Mouse (Mus musculus) embryonic stem cell, embryonic (primary cell): ENCODE measurements around the gene Fbxl15.

ENCODE experiments used
- CTCF ChIA-PET, 4 experiments: fragments of 300-600 bp in 2 of 4; fragments of 350-600 bp in 2 of 4; sonication (Branson Sonifier 250); formaldehyde crosslinking; loops; one replicate each; lab custom pipeline; 2022; ENCODE audit warnings: inconsistent platforms in 2 of 4; lab: Charles Lee
- POLR2A ChIA-PET, 4 experiments: fragments of 300-600 bp in 2 of 4; fragments of 350-600 bp in 2 of 4; sonication (Branson Sonifier 250); formaldehyde crosslinking; loops; one replicate each; lab custom pipeline; 2022; ENCODE audit warnings: antibody characterized with exemption in 4 of 4, inconsistent platforms in 1 of 4; lab: Charles Lee

Fbxl15 gene

GRCm38 (mm10) chr19:46314872-46315742 lies 12.9 kb upstream of the Fbxl15 start:
- POLR2A ChIA-PET: interaction anchor here (0.6 to 3.8 kb wide), 13 partner anchors 10 to 195 kb away, joined by 3 to 16 read pairs (median 4); partner anchors contain the start of genes Fbxl15 (in 3 of the 4), Nfkb2 (in 2 of the 4) and Sufu (in 1 of the 4)
- CTCF ChIA-PET: interaction anchor here (0.6 to 1.9 kb wide), 9 partner anchors 9 to 503 kb away, joined by 3 to 11 read pairs (median 3); partner anchors contain the start of genes Nfkb2 (in 2 of the 4) and Elovl3 (in 1 of the 4)

- ChIA-PET CTCF (interaction anchor here in 3 of 4 experiments (0.6 to 1.7 kb wide), 4 partner anchors 12 to 504 kb away, joined by 3 to 8 read pairs (median 3); partner anchors contain the start of gene Nfkb2 (in 2 of the 3)), POLR2A (interaction anchor here in 2 of 4 experiments (0.7 to 3.8 kb wide), 7 partner anchors 10 to 73 kb away, joined by 3 to 16 read pairs (median 7); partner anchors contain the start of genes Fbxl15 (in 2 of the 2) and Nfkb2 (in 2 of the 2))
These were observed 12.0 kb upstream of the Fbxl15 start for GRCm38 (mm10) chr19:46315752-46316610.

- ChIA-PET POLR2A (interaction anchor here in 2 of 4 experiments (1.1 to 3.8 kb wide), 6 partner anchors 11 to 44 kb away, joined by 3 to 16 read pairs (median 6); partner anchors contain the start of genes Fbxl15 (in 2 of the 2) and Nfkb2 (in 1 of the 2)), CTCF (interaction anchor here in 3 of 4 experiments (0.5 to 1.6 kb wide), 5 partner anchors 8 to 1054 kb away, joined by 3 to 4 read pairs (median 3); partner anchors contain the start of gene Nfkb2 (in 1 of the 3))
These were observed 11.0 kb upstream of the Fbxl15 start for GRCm38 (mm10) chr19:46316846-46317545.

- POLR2A ChIA-PET: interaction anchor here in 3 of 4 experiments (0.6 to 3.8 kb wide), 7 partner anchors 8 to 177 kb away, joined by 3 to 22 read pairs (median 5); partner anchors contain the start of genes Fbxl15 (in 2 of the 3) and Nfkb2 (in 1 of the 3)
These were observed 10.5 kb upstream of the Fbxl15 start for GRCm38 (mm10) chr19:46317546-46317885.

GRCm38 (mm10) chr19:46318031-46318471 lies 9.9 kb upstream of the Fbxl15 start:
- POLR2A ChIA-PET: interaction anchor here in 3 of 4 experiments (0.6 to 2.9 kb wide), 12 partner anchors 8 to 496 kb away, joined by 3 to 22 read pairs (median 4); partner anchors contain the start of genes Cuedc2 (in 2 of the 3) and Fbxl15 (in 2 of the 3)
- CTCF ChIA-PET: interaction anchor here (0.6 to 2.9 kb wide), 7 partner anchors 9 to 1301 kb away, joined by 3 to 16 read pairs (median 3); partner anchors contain the start of genes Fbxl15 (in 1 of the 4) and Nfkb2 (in 1 of the 4)

More at GRCm38 (mm10) chr19:46317546-46317885, 10.5 kb upstream of the Fbxl15 start:
- CTCF ChIA-PET: interaction anchor here (0.6 to 2.9 kb wide), 6 partner anchors 8 to 30 kb away, joined by 3 to 16 read pairs (median 4); partner anchors contain the start of gene Nfkb2 (in 2 of the 4)

- CTCF ChIA-PET: interaction anchor here (0.6 to 2.9 kb wide), 10 partner anchors 9 to 1301 kb away, joined by 3 to 16 read pairs (median 3); partner anchors contain the start of genes Fbxl15 (in 2 of the 4), Nfkb2 (in 2 of the 4) and Sufu (in 1 of the 4)
- POLR2A ChIA-PET: interaction anchor here (0.5 to 2.9 kb wide), 27 partner anchors 9 to 497 kb away, joined by 3 to 22 read pairs (median 3); partner anchors contain the start of genes Fbxl15 (in 3 of the 4), Cuedc2 (in 2 of the 4), Nfkb2 (in 2 of the 4) and Nolc1 (in 1 of the 4)
These were observed 9.2 kb upstream of the Fbxl15 start for GRCm38 (mm10) chr19:46318586-46319378.

GRCm38 (mm10) chr19:46320076-46320785 lies 7.8 kb upstream of the Fbxl15 start:
- CTCF ChIA-PET: interaction anchor here (0.6 to 2.9 kb wide), 5 partner anchors 8 to 77 kb away, joined by 3 to 16 read pairs (median 3); partner anchors contain the start of genes Fbxl15 (in 1 of the 4), Nfkb2 (in 1 of the 4) and Sufu (in 1 of the 4)
- POLR2A ChIA-PET: interaction anchor here in 2 of 4 experiments (0.6 to 2.9 kb wide), 7 partner anchors 8 to 674 kb away, joined by 3 to 22 read pairs (median 6); partner anchors contain the start of genes Fbxl15 (in 2 of the 2), Nfkb2 (in 1 of the 2) and Nolc1 (in 1 of the 2)

- POLR2A ChIA-PET: interaction anchor here in 2 of 4 experiments (0.6 to 2.2 kb wide), 8 partner anchors 8 to 673 kb away, joined by 3 to 9 read pairs (median 4); partner anchors contain the start of genes Nfkb2 (in 1 of the 2) and Sufu (in 1 of the 2)
- CTCF ChIA-PET: interaction anchor here in 2 of 4 experiments (0.6 to 1.1 kb wide), 3 partner anchors 12 to 45 kb away, joined by 3 read pairs; no protein-coding TSS in a partner anchor
These were observed 6.7 kb upstream of the Fbxl15 start for GRCm38 (mm10) chr19:46321101-46321943.

GRCm38 (mm10) chr19:46322144-46322995 lies 5.6 kb upstream of the Fbxl15 start:
- ChIA-PET POLR2A (interaction anchor here in 3 of 4 experiments (0.6 to 2.2 kb wide), 8 partner anchors 9 to 703 kb away, joined by 3 to 9 read pairs (median 3); partner anchors contain the start of genes Nfkb2 (in 1 of the 3) and Sufu (in 1 of the 3)), CTCF (interaction anchor here in 3 of 4 experiments (0.5 to 0.9 kb wide), 4 partner anchors 13 to 603 kb away, joined by 3 read pairs; no protein-coding TSS in a partner anchor)

GRCm38 (mm10) chr19:46322996-46323572 lies 4.9 kb upstream of the Fbxl15 start:
- ChIA-PET CTCF (interaction anchor here in 3 of 4 experiments (0.5 to 1.7 kb wide), 3 partner anchors 14 to 603 kb away, joined by 3 to 5 read pairs (median 3); no protein-coding TSS in a partner anchor), POLR2A (interaction anchor here in 2 of 4 experiments (0.6 to 2.2 kb wide), 3 partner anchors 10 to 702 kb away, joined by 3 to 9 read pairs (median 3); no protein-coding TSS in a partner anchor)

GRCm38 (mm10) chr19:46323716-46324115 lies 4.3 kb upstream of the Fbxl15 start:
- POLR2A ChIA-PET: interaction anchor here in 1 of 4 experiments (1.3 to 2.2 kb wide), 2 partner anchors 11 to 73 kb away, joined by 4 to 9 read pairs; partner anchors contain the start of gene Sufu
- CTCF ChIA-PET: interaction anchor here in 1 of 4 experiments (1.7 kb wide), 1 partner anchor 15 kb away, joined by 5 read pairs; no protein-coding TSS in a partner anchor

GRCm38 (mm10) chr19:46324366-46324765 lies 3.6 kb upstream of the Fbxl15 start:
- POLR2A ChIA-PET: interaction anchor here in 1 of 4 experiments (0.7 to 1.6 kb wide), 4 partner anchors 14 to 514 kb away, joined by 3 to 4 read pairs (median 3); partner anchors contain the start of genes Cuedc2 and Sufu
- CTCF ChIA-PET: interaction anchor here in 1 of 4 experiments (1.7 kb wide), 1 partner anchor 15 kb away, joined by 5 read pairs; no protein-coding TSS in a partner anchor
